Mouse (Mus musculus) urinary bladder, postnatal 4 days (tissue): ENCODE data around the gene Spop.
"Not testable (repeated sequence)": the region's sequence is repeated elsewhere in the genome, so short reads cannot be mapped to it uniquely, and the experiment has no call there.

ENCODE experiments used
- DNase-seq, 2 experiments: peaks; one replicate each; pipeline ENCODE4 v3.0.0; 2021 to 2022; ENCODE audit warnings: low spot score in 2 of 2

Spop gene

DNA sequence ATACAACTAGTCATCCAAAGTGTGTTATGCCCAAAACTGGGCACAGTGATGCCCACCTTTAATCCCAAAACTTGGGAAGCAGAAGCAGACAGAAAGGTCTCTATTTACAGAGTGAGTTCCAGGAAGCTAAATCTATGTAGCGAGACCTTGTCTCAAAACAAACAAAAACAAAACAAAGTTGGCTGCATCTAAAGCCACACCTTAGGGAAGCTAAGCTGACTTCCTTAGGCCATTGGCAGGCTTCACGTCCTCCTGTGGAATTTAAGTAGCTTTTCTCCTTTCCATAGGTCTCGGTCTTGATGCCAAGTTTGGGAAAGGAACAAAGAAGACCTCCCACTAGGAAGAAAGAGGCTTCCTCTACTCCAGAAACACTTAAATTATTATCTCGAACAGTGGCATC is 22.7 kb upstream of the Spop start:
- DNase-seq = no peak

DNA sequence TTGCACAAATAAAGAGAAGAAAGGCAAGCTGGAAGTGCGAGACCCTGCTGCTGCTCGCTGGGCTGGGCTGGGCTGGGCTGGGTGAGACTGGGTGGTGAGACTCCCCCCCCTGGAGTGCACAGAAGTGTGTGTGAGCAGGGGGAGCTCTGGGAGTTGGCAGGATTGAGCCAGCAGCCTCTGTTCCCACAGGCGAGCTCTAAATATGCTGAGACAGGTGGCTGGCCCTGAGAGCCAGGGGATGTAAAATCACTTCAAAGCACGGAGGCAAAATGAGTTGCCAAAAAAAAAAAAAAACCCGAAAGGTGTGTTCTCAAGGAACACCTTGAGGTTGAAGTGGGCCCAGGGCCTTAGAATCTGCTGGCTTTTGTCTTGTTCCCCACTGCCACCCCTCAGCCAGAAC is 22.1 kb upstream of the Spop start:
- DNase-seq = no peak

DNA sequence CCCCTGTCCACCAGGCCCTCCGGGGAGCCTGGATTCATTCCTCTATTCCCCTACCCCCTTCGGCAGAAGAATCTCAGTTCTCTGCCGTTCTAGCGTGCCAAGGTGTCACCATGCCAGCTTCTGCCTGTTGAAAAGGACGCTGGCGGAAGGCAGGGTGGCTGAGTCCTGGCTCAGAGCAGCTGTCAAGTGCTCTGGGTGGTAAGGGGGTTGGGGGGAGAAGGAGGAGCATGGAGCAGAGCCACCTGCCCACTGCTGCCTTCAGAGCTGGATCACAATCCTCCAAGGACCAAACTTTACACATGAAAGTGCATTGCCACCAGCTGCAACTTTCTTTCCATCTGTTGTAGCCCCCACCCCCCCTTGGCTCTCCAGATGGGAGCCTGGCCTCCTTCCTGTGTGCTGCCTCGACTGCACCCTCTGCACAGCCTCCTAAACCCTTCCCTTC is 21.6 kb upstream of the Spop start:
- DNase-seq = no peak

DNA sequence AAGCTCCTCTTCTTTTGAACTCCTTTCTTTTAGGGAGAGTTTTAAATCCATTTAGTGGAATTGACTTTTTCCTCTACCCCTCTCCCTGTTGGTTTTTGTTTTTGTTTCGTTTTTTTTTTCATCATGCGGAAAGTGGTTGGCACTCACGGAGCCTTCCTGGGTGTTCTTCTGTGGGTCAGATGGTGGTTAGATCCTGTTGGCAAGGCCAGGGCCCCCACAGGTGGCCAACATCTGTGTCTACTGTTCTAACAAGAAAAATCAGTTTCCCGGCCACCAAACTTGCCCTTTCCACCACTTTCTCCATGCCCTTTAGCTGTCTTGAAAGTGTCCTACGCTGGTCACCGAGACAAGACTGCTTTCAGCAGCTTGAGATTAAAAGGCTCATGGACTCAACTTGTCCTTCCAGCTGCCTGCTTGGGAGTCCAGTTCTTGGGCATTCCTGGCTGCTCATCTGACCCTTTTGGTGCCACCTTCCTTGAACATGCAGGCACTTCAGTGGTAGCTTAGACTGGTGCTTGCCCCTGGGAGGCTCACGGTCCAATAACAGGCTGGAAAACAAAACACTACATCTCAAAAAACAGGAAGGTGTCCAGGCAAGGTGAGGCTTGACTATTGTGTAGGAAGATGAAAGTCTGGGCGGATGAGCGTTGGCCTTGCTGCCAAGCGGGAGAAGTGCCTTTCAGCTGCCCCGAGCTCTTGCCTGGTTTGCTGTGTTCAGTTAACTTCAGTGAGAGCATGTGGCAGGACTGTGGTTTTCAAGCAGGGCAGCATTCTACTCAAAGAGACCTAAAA is 21.0 kb upstream of the Spop start:
- no peak for DNase-seq

DNA sequence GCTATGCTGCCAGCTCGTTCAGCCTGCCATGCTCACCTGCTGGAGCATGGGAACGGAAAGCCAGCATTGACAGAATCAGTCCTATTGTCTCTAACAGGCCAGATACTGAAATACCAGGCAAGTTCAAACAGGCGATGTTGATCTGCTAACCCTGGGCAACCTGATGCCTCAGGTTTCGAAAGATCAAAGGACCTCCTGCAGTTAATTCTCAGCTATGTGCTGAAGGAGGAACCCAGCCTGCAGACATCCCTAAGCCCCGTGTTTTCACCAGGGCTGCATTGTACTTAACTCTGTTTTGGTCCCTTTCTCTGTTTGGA is 20.4 kb upstream of the Spop start:
- DNase-seq = no peak

DNA sequence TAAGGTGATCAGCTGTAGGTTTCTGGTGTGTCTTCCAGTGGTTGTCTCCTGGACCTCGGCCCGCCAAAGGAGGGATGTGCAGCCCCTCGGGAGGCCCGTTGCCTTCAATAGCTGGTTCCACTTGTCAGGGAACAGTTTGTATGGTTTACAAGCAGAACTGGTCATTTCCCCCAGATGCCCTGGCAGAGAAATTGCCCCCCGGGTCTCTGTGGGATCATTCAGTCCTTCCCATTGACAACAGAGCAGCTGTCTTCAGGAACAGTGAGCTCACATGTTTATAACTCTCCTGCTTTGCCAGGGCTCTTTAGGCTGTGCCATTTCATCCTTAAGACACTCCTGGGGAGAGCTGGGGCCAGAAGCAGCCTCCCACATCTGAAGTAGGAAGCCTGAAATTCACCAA is 19.8 kb upstream of the Spop start:
- no peak for DNase-seq

DNA sequence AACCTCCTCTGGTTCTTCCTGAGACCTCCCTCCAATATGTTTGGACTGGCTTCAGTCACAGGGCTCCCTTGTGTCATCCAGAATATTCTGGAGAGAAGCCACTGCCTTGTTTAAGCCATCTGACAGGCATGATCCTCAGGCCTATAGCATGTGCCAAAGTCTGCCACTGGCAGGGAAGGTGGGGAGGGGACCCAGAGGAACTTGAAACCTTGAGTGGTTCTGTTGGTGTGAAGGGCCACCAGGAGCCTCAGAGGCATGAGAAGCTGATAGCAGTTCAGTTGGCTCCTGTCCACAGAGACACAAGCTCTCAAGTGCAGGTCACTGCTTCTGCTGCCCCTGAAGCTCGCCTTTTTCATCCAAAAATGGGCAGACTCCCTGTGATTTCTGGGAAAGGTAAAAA is 17.3 kb upstream of the Spop start:
- DNase-seq = no peak

DNA sequence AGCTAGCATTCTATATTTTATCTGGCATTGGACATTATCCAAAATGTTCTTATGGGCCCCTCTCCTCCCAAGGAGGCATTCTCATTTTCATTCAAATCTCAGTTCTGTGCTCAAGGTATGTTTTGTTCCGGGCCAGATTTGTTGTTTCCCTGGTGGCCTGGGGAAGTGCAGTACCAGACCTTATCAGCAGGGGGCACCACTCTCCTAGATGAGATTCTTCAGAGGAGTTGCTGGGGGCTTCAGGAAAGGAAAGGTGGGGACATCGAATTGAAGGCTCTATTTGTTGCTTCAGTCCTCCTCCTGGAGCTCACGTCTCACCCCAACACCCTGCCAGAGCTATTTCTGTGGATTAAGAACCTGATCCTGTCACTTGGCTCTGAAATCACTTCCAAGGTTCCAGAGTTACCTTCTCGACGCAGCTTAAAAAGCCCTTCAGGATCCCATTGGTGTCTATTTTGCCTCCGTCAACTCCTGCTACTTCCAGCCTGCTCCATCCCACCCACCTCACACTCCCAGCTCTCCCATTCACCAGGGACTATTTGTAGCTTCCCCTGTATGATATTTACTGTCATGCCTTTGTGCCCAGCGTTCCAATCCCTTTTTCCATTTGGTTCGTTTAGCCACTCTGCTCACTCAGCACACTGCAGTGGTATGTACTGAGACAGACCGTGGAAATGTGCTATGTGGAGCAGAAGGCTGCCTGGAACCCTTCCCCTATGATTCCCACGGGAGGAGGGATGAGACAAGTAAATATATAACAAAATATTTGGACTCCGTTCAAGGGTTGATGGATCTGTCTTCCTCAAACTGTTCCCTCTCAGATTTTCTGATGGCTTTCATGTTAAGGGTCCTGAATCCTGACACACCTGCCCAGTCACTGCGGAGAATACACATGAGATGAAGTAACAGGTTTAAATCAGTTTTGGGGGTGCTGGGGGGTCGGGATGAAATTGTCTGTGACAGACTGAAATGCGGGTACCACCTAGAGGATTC is 15.7 kb upstream of the Spop start:
- DNase-seq = peak in 1 of 2 experiments; percentile 78

DNA sequence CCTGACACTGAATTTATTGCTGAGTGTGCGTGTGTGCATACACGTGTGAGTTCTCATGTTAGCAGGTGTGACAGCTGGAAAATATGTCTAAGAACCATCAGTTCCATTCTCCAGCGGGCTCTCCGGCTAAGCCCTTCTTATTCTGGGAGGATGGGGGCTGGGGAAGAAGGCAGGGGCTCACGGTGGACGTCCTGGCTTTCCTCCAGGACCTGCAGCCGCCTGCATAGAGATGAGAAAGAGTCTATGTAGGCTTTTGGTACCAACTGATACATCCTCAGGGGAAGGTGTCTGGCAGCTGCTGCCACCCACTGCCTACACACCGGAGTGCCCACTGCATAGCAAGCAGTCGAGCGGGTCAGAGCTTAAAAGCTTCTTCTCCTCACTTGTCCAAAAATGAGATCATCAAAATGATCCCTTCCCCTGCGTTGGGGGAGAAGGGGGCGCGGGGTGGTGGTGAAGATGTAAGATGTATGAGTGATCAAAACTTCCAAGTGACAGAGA is 14.3 kb upstream of the Spop start:
- DNase-seq = no peak

DNA sequence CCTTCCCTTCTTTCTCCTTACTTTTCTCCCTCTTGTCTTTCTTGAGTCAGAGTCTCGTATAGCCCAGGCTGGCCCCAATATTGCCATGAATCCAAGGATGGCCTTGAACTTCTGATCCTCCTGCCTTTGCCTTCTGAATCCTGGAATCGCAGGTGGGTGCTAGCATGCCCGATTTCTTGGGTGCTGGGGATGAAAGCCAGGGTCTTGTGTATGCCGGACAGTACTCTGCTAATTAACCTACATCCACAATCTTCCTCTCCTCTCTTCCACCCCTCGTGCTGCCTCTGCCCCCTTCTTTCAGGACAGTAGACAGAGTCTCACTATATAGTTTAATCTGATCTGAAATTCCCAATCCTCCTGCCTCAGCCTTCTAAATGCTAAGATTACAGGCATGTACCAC is 12.3 kb upstream of the Spop start:
- DNase-seq = no peak

DNA sequence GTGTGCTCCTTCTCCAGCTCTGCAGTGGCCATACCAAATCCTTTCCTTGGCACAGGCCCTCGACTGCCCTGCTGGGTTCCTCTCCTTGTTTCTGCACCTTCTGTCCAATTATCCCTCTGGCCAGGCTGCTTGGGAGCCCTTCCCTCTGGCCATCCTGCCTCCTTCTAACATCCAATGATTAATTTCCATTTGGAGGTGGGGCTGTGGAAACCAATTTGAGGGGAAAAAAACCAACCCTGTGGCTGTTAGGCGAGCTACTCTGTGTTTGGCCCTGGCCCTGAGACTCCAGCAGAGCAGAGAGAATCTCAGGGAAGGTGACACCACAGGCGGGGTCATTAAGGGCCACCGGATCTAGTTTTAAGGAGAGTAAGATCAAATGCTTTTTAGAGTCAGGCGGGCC is 11.7 kb upstream of the Spop start:
- no peak for DNase-seq

DNA sequence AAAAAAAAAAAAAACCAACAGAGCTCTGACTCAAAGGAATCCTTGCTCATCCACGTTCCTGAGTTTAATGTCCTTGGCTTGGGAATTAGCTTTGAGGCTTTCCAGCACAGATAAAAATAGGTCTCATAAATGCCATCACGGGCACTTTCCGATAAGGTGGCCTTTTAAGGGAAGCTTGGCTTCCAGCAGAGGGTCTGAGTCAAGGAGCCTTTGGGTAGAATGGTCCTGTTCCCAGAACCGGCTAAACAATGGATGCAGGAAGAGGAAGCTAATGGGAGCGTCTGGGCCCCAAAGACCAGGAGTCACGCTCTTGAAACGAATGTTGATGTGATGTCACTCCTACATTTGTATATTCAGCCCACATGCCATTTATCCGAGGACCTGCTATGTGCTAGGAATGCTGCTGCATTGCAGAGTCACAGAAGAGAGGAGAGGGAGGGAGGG is 11.2 kb upstream of the Spop start:
- DNase-seq = no peak

DNA sequence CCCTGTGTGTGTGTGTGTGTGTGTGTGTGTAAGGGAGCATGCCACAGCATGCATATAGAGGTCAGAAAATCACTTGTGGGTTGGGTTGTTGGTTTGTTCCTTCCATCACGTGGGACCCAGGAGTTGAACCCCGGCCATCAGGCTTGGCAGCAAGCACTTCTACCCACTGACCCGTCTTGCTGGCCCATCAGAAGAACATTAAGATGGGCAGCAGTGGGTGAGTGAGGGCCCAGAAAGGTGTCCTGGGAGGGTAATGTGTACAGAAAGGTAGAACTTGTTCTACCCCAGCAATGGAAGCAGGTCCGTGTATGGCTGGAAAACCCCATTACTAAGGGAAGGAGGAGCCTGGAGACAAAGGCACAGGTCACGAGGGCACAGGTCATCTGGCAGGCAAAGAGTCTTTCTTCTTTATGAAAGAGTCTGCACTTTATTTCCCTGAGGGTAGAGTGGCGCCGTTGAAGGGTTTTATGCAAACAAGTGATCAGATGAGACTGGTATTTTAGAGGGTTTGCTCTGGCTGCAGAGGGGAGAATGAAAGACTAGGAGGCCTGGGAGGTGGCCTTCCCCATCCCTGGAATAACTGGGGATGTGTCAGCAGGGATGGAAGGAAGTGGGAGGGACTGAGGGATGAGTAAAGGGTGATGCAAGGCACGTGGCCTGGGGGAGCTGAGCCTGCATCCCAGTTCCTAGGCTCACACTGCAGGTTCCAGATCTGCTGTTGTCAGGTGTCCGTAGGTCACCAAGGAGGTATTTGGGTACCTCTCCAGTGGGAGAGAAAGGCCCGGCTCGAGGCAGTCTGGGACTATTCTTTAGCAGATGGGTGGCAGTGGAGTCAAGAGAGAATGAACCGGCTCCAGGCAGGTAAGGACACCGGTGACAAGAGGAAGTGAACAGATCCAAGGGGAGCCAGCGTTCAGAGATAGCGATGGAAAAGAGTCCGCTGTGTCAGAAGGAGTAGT is 10.2 kb upstream of the Spop start:
- DNase-seq = no peak

DNA sequence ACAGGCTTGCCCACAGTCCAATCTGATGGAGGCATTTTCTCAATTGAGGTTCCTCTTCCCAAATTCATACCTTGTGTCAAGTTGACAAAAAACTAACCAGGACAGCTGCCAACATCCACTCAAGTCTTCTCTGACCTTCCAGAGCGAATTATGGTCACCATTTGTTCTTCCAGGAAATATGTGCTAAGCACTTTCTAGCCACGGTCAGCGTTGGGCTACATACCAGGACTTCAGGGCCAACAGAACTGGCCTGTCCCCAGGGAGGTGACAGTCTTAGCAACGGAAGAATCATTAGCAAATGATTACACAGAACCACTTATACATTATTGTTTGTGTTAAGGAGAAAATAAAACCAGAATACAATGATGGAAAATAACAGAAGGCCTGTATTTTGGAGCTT is 8.1 kb upstream of the Spop start:
- no peak for DNase-seq

DNA sequence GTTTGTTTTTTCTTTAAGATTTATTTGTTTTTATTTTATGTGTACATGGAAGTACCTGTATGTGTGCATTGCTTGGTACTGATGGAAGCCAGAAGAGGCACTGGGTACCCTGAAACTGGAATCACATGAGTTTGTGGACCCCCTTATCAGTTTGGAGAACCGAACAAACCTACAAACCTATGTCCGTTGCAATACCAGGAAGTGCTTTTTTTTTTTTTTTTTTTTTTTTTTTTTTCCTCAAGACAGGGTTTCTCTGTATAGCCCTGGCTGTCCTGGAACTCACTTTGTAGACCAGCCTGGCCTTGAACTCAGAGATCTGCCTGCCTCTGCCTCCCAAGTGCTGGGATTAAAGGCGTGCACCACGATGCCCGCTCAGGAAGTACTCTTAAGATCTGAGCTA is 7.5 kb upstream of the Spop start:
- DNase-seq = not testable (repeated sequence)

DNA sequence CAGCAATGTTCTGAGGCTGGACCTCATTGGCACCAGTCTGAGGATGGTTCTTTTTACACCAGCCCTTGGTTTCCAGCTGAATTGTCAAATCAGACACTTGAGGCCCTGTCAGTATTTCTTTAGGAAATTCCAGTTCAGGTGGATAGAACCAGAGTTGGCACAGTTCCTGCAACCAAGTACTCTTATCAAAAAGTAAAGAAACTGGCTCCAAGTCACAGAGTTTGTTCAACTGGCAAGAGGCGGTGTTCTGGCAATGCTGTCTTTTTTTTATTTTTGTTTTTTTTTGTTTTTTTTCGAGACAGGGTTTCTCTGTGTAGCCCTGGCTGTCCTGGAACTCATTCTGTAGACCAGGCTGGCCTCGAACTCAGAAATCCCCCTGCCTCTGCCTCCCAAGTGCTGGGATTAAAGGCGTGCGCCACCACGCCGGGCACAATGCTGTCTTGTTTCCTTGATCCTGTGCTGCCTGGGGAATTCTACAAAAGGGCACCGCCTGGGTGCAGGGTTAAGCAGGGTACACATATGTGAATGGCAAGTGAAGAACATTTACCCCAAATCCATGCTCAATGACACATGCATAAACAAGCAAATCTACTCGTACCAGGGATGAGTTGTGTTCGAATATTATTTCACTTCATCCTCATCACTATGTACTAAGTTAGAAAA is 4.3 kb upstream of the Spop start:
- no peak for DNase-seq

DNA sequence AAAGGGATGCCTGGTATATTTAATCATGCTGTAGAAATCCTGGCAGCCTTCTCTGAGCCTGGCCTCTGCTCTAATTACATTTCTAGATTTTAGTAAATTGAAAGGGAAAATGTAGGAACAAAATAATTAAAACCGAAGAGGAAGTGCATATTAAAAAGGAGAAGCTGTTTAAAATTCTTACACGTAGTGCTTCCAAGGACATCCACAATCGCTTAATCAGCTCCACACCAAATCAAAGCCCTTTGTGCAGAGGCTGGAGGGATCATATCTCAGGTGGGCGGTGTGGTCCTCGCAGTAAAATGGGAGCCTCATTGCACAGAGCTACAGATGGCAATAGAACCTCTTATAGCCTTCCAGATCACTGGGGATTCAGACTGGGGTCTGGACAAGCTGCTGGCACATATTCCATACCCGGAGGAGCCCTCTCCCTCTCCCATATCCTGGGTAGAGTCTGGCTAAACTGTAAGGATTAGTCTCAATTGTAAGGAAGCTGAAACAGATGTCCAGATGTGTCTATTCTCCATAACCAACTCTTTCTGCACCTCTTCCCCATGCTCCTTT is 2.3 kb upstream of the Spop start:
- no peak for DNase-seq

DNA sequence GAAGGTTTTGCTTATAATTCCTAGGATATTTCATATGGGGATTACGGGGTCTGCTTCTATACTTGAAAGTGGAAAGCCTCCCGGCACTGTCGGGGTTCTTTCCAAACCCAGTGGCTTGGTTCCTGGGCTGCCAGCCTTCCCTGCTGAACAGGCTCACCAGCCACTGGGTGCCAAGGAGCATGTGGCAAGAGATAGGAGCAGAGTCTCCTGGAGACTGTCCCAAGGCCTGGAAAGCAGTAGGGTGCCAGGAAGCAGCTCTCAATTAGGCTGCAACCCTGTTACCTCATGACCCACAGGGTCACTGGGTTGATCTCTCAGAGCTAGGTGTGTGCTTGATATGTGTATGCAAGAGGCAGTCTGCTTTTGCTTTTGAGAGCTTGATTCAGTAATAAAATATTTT is 1.3 kb upstream of the Spop start:
- no peak for DNase-seq

DNA sequence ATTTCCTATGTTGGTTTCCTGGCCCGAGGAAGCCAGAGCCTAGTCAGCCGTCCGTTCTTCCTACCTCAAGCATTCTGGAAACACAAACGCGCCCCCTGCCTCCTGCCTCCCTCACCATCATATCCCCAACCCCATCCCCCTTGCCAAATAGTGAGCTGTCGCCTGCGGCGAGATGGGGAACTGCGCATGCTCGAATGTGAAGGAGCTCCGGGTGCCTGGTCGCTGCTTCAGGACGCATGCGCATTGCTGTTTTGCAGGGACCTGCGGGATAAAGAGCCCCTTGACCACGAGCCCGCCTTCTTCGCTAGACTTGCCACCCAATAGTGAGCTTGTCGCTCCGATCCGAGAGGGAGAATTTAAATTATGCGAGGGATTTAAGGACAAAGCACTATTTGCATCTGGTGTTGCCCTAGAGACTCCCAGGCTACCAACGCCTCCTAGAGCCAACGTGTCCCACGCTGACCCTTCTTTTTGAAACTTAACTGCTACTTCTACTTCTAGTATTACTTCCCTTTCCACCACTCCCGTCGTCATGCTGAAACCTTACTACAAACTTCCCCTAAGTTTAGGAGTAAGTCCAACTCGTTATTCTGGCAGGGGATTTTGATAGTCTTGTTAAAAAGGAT is 769 bp downstream of the Spop start:
- DNase-seq = peak; percentile 95 to 96

DNA sequence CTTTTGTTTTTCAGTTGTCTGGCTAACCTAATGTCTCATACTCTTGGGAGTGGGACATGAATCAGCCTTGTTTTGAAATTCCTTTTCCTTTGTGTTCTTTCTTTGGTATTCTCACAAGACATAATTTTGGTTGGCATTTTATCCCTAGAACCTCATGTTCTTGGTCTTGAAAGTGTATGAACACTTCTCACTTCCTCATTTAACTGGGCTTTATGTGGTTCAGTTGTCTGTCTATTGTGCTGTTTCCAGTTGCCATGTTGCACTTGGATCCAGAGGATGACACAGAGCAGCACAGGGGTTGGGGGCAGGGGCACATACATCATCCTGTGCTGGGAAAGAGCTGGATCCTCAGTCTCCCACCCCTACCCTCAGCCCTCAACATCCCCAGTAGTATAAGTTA is 2.1 kb downstream of the Spop start:
- DNase-seq = no peak
